Mouse (Mus musculus) MEL (cell line): Measurements from ENCODE around the gene Masp1.

Experiments used
- CTCF ChIP-seq, 3 experiments: IDR thresholded peaks in 2 of 3; conservative IDR thresholded peaks in 1 of 3; 2 replicates each; pipeline ENCODE4 v1.5.1; 2011 to 2012; ENCODE audit warnings: low read length in 3 of 3, low read depth in 2 of 3, mild to moderate bottlenecking in 2 of 3, improper control_type of control experiment in 1 of 3, inconsistent platforms in 1 of 3, mixed read lengths in 1 of 3, moderate library complexity in 1 of 3; ENCODE audit not compliant: control insufficient read depth in 1 of 3, insufficient read depth in 1 of 3, poor library complexity in 1 of 3, severe bottlenecking in 1 of 3
- E2F4 ChIP-seq: IDR thresholded peaks from 2 replicates; pipeline ENCODE4 v1.6.1; 2011; ENCODE audit warnings: low read depth, low read length, improper control_type of control experiment, borderline replicate concordance
- POLR2A ChIP-seq, 2 experiments: IDR thresholded peaks; 2 replicates each; pipeline ENCODE4 v1.6.1; 2011 to 2012; ENCODE audit warnings: low read length in 2 of 2, mild to moderate bottlenecking in 2 of 2, control low read depth in 1 of 2, improper control_type of control experiment in 1 of 2, low read depth in 1 of 2, moderate library complexity in 1 of 2; ENCODE audit not compliant: control insufficient read depth in 1 of 2, insufficient read depth in 1 of 2, poor library complexity in 1 of 2
- UBTF ChIP-seq: IDR thresholded peaks from 2 replicates; pipeline ENCODE4 v1.6.1; 2012; ENCODE audit warnings: low read depth, mild to moderate bottlenecking, inconsistent platforms, low read length, improper control_type of control experiment, moderate library complexity, borderline replicate concordance; ENCODE audit not compliant: insufficient read depth
- ZKSCAN1 ChIP-seq: IDR thresholded peaks from 2 replicates; pipeline ENCODE4 v1.6.1; 2012; ENCODE audit warnings: low read depth, mild to moderate bottlenecking, inconsistent platforms, low read length, improper control_type of control experiment, moderate library complexity

DNA sequence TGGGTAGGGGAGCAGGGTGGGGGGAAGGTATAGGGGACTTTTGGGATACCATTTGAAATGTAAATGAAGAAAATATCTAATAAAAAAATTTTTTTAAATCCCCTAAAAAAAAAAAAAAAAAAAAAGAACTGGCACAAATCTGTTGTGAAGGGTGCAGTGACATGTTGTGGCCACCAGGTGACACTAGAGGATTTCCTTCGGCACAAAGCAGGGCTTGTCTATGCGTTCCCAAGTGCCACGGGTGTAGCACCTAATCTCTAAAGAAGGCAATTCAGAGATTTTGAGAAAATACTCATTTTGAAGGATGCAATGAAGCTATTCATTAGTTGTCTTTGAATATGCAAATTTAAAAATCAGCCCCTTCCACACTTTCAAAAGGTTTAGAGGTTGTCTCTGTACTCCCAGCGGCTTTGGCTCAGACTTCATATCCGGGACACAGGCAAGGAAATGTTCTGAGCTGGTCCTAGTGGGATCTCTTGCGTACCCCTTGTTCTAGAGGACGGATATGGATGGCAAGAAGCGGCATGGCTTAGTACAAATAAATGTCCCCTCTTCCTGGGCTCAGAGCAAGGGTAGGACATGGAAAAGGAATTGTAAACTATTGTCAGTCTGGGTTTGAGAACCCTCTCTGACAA is 29.8 kb upstream of the Masp1 start:
- TF ChIP-seq ZKSCAN1, result no peak
- no peak for TF ChIP-seq E2F4
- no peak for TF ChIP-seq POLR2A (IDR thresholded peaks at IDR 0.05; ENCODE audit: control insufficient read depth in 1 of 2, insufficient read depth in 1 of 2, low read depth in 1 of 2, low read length in 2 of 2, poor library complexity in 1 of 2)
- peak; percentile 44 to 70 (median 55) for TF ChIP-seq CTCF (IDR thresholded peaks at IDR 0.05 in 2 of 3, conservative IDR thresholded peaks at IDR 0.05 in 1 of 3; ENCODE audit: control insufficient read depth in 1 of 3, insufficient read depth in 1 of 3, low read depth in 2 of 3, low read length in 3 of 3, poor library complexity in 1 of 3, severe bottlenecking in 1 of 3)
- TF ChIP-seq UBTF, result no peak
